Mouse (Mus musculus) brain, embryonic 14.5 days (tissue): ENCODE measurements around the gene Gata2.

Experiments
- CTCF ChIP-seq: fragments of 200-500 bp; IDR thresholded peaks from 2 replicates; pipeline ENCODE4 v1.5.1; 2012; ENCODE audit warnings: inconsistent platforms, mild to moderate bottlenecking, moderate library complexity, borderline replicate concordance; ENCODE audit not compliant: insufficient read depth, insufficient read length; ENCODE audit errors: extremely low read depth
- POLR2A ChIP-seq: fragments of 200-500 bp; IDR thresholded peaks from 2 replicates; pipeline ENCODE4 v1.6.1; 2012; ENCODE audit warnings: mild to moderate bottlenecking, inconsistent platforms, borderline replicate concordance; ENCODE audit not compliant: poor library complexity, insufficient read depth, insufficient read length, severe bottlenecking; ENCODE audit errors: extremely low read depth

DNA sequence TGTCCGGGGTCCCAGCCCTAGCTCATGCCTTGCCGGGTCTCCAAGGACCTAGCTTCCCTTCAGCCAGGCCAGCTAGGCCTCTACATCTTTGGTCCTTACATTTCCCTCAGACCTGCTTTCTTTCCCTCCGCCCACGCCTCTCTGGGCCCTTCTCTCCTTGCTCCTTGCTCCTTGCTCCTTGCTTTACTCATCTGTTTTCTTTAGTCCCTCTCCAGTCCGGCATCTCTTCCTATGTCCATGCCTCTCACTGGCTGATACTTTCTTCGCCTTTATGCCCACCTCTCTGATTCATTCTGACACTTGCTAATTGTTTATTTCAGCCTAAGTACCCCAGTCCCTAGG is 2.7 kb upstream of the Gata2 start:
- TF ChIP-seq CTCF (no peak), POLR2A (no peak)
